Mouse (Mus musculus) embryonic facial prominence, embryonic 15.5 days (tissue): Measurements from ENCODE around the gene Hyal3. TPM values are rescaled to one million over a fixed set of nuclear protein-coding genes. Genes with fewer than 3 reads are reported as not detected.

Experiments used
- ATAC-seq: fragments of 200-750 bp; cut with Nextera tagmentation; 2 replicates; pipeline ENCODE4 v1.8.0; 2017; ENCODE audit warnings: low read depth, moderate TSS enrichment; ENCODE audit not compliant: insufficient number of reproducible peaks, low FRiP score, low TSS enrichment
- H3K27ac ChIP-seq: fragments of 300-500 bp; sonication (generic); replicated peaks from 2 replicates; pipeline ENCODE4 v1.5.1; 2015; ENCODE audit warnings: mild to moderate bottlenecking, inconsistent platforms
- H3K27me3 ChIP-seq: fragments of 300-500 bp; sonication (generic); 2 replicates; pipeline ENCODE4 v1.6.1; 2015; ENCODE audit warnings: inconsistent platforms
- H3K36me3 ChIP-seq: fragments of 300-500 bp; sonication (generic); 2 replicates; pipeline ENCODE4 v1.6.1; 2015; ENCODE audit warnings: mild to moderate bottlenecking, inconsistent platforms
- H3K4me1 ChIP-seq: fragments of 300-500 bp; sonication (generic); 2 replicates; pipeline ENCODE4 v1.6.1; 2015; ENCODE audit warnings: inconsistent platforms
- H3K4me2 ChIP-seq: fragments of 300-500 bp; sonication (generic); replicated peaks from 2 replicates; pipeline ENCODE4 v1.6.1; 2015; ENCODE audit warnings: mild to moderate bottlenecking, inconsistent platforms
- H3K4me3 ChIP-seq: fragments of 300-500 bp; sonication (generic); replicated peaks from 2 replicates; pipeline ENCODE4 v1.5.1; 2015; ENCODE audit warnings: mild to moderate bottlenecking, inconsistent platforms
- H3K9ac ChIP-seq: fragments of 300-500 bp; sonication (generic); 2 replicates; pipeline ENCODE4 v1.6.1; 2015; ENCODE audit warnings: inconsistent platforms
- H3K9me3 ChIP-seq: fragments of 300-500 bp; sonication (generic); replicated peaks from 2 replicates; pipeline ENCODE4 v1.6.1; 2016; ENCODE audit warnings: inconsistent platforms
- WGBS: fragments of 180-500 bp; shearing (Covaris S2); methylation state at CpG from one replicate; pipeline ENCODE4 v1.1.7; 2015; 5-methylcytosine and 5-hydroxymethylcytosine counted together
- polyA plus RNA-seq: library from polyadenylated mRNA; unstranded; fragments of >200 nt; fragmentation: Nextera tagmentation; extraction: Ambion mirVana; gene quantifications from 2 replicates; pipeline ENCODE4 v1.2.1, GENCODE M21; 2015

The Hyal3 gene
- polyA plus RNA-seq, 1 experiment from 2014 or later = 2.0 TPM

DNA sequence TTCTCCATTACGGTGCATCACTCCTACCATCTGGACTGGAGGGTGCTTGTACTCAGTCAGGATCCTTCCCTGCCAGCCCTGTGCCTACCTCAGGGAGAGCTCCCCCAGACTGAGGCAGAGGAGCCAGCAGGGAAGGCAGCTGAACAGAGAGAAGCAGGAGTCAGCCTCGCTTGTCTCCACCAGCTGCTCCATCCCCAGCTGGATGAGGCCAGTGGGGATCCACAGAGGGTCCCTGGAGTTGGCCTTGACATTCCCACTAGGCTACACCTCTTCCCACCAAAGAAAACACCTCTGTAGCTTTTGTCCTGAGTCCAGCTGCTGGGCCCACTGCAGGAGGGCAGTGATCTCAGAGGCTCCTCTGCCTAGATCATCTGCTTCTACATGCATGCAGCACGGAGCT, 44.3 kb downstream of the Hyal3 start:
- 82% methylated on average over 3 of the region's 3 CpGs for WGBS

DNA sequence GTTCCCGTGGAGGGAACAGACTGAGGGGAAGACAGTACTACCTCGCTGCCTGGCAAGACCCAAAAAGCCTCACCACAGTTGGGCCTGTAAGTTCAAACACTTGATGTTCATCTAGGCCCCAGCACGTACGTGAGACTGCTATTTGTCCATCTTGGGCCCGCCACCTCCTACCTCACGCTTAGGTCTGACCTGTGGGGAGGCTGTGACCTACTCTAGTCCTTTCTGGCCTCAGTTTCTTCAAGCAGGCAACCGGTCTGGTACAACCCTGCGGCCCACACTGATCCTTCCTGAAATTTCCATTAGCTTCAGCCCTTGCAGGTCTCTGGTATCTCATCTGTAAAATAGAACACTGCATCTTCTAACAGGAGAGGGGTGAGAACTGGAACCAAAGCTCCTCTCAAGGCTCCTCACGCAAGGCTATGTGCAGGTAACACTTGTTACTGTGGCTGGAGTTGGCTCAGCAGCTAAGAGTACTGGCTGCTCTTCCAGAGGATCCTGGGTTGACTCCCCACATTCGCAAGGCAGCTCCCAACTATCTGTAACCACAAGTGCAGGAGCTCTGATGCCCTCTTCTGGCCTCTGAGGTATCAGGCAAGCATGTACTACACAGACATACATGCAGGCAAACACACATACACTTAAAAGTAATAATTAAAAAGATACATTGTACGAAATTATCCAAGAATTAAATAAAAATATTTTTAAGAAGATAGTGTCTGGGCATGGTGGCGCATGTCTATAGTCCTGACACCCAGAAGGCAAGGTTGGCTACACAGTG, 44.9 kb downstream of the Hyal3 start:
- Histone ChIP-seq H3K4me2 (no peak overlapping the region), H3K9ac (no peak overlapping the region), H3K9me3 (no peaks in the 10 kb centered on the region), H3K4me3 (no peak overlapping the region), H3K4me1 (peaks cover 70% of the 10 kb centered on the region), H3K27me3 (no peaks in the 10 kb centered on the region), H3K36me3 (peaks cover 38% of the 10 kb centered on the region), H3K27ac (peak overlapping the region; percentile 94)
- 89% methylated on average over 12 of the region's 12 CpGs for WGBS
- ATAC-seq = no peak

More for the DNA sequence above, 44.3 kb downstream of the Hyal3 start:
- Histone ChIP-seq H3K9me3 (no peaks in the 10 kb centered on the region), H3K9ac (no peak overlapping the region), H3K4me1 (peaks cover 69% of the 10 kb centered on the region), H3K27me3 (no peaks in the 10 kb centered on the region), H3K4me2 (no peak overlapping the region), H3K4me3 (no peak overlapping the region), H3K36me3 (peaks cover 44% of the 10 kb centered on the region), H3K27ac (peak overlapping the region; percentile 94; the same call in 1 of the 2 replicates)
- ATAC-seq = no peak

DNA sequence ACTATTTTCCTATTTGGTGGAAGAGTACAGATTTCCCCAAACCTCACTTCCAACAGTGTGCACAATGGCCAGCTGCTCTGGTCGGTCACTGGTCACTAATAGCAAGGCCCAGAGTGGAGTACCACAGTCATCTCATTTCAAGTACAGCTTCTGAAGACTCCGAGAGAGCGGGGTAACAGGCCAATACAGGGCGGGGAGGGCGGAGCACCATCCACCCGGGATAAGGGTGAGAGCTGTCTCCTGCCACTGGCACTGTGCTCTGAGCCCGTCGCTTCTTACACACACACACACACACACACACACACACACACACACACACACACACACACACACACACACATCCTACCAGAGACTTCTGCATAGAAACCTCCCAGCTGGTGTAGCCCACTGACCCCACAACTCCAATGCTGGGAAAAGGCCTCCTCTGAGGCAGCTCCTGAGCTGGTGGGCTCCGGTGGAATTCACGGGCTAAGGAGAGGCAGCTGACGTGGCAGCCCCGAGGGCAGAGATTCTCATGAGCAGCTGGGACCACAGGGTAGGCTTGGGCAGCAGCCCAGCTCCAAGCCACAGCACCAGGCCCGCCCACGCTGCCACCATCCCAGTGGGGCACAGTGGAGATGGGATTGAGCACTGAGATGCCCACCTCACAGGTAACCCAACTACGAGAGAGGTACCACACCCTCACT, 45.7 kb downstream of the Hyal3 start:
- ATAC-seq = peak; percentile 71
- Histone ChIP-seq H3K4me3 (peak overlapping the region; percentile 22), H3K27me3 (no peaks in the 10 kb centered on the region), H3K36me3 (peaks cover 38% of the 10 kb centered on the region), H3K9me3 (no peaks in the 10 kb centered on the region), H3K27ac (peak overlapping the region; percentile 94), H3K4me1 (peaks cover 73% of the 10 kb centered on the region), H3K9ac (peak overlapping the region; percentile 2; the same call in 1 of the 2 replicates), H3K4me2 (peak overlapping the region; percentile 38)
- WGBS = 28% methylated on average over 15 of the region's 15 CpGs

DNA sequence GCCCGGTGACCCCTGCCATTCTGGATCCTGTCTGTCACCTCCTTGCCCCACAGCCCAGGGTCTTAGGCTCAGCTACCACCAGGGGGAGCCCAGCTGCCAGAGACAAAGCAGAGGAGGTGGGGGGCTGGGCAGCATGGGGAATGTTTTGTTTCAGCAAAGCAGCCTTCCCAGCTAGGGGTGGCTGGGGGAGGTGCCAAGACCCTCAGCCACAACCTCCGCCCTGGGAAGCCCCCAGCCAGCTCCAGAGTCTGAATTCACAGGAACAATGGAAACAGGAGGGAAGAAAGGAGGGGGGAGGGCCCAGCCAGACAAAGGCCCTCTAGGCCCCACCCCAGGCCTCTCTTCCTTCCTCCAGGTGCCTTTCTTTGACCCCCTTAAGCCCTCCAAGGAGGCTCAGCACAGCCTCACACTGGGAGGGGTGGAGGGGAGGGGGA, 46.2 kb downstream of the Hyal3 start:
- peaks cover 79% of the 10 kb centered on the region for H3K4me1 ChIP-seq
- H3K4me2 ChIP-seq = peak overlapping the region; percentile 38
- H3K36me3 ChIP-seq = peaks cover 37% of the 10 kb centered on the region
- peak overlapping the region; percentile 22 for H3K4me3 ChIP-seq
- H3K27me3 ChIP-seq = no peaks in the 10 kb centered on the region
- peak overlapping the region; percentile 2; the same call in 1 of the 2 replicates for H3K9ac ChIP-seq
- 0% methylated on average over 2 of the region's 2 CpGs for WGBS
- H3K9me3 ChIP-seq = no peaks in the 10 kb centered on the region
- H3K27ac ChIP-seq = peak overlapping the region; percentile 94
- ATAC-seq = peak; percentile 63

DNA sequence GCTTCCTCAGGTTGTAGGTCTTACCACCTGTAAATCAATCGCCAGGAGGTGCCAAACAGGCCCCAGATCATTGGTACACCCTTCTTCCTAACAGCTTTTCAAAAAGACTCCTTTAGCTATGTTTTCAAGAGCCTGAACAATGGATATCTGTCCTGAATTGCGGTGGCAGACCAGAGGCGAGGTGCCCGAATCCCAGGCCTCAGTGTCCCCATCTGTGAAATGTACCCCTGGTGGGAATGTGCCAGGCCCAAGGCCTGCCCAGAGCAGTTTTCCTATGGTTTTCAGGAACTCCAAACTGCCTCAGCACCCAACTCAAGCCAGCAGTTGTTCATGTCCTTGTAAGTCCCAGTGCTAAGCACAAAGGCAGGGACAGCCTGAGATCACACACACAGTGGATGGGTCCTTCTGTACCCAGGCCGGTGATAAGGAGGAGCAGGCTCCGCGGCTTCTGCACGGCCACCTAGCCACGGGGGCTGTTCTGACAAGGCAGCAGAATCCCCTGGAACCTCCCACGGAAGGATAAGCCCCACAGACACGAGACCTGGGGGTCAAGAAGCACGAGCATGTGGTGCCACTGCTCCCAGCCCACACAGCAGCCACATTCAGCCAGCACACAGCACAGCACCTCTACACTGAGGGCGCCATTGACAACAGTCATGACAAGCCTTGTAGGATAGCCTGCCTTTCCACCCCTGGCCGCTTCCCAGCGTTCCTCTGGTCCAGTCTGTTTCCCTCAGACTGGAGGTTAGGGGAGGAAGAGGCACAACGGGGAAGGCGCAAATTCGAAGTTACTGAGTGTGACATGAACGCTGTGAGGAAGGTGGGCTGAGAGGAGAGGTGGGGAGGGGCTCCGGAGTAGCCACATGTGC, 47.0 kb downstream of the Hyal3 start:
- Histone ChIP-seq H3K27ac (peak overlapping the region; percentile 94), H3K9me3 (no peaks in the 10 kb centered on the region), H3K4me2 (peak overlapping the region; percentile 38), H3K4me3 (no peak overlapping the region), H3K4me1 (peaks cover 86% of the 10 kb centered on the region), H3K27me3 (no peaks in the 10 kb centered on the region), H3K36me3 (peaks cover 29% of the 10 kb centered on the region), H3K9ac (peak overlapping the region; percentile 2; the same call in 1 of the 2 replicates)
- ATAC-seq = no peak
- WGBS = 41% methylated on average over 20 of the region's 20 CpGs

DNA sequence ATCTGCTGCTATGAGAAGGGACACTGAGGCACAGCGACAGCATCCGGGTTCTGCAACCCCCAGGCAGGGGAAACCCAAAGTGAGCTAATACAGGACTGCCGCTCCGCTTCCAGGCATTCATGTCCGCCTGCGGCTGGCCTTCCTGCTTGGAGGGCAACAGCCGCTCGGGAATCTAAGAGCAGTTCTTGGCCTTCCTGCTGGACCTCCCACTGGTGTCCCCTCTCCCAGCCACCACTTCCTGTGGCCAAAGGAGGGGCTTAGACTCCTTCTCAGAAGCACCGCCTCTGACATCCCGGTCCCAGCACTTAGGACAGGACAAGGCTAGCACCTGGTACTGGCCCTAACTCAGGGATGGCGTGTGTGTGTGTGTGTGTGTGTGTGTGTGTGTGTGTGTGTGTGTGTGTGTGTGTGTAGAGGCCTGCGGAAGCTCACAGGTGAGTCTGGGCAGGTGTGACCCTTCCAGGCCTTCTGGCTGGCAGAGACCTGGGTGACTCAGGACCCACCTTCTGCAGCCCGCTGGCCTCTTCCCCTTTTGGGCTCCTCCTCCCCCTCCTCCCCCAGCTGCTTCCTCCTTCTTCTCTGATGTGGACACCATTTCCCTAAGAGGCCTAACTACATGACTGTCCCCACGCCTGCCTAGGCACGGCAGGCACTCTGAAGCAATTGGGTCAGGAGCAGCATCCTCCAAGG, 48.2 kb downstream of the Hyal3 start:
- WGBS = 54% methylated on average over 15 of the region's 15 CpGs
- 0 out of 2 replicates have a peak overlapping the region, but pooled peaks have one; percentile 4 for H3K9ac ChIP-seq

DNA sequence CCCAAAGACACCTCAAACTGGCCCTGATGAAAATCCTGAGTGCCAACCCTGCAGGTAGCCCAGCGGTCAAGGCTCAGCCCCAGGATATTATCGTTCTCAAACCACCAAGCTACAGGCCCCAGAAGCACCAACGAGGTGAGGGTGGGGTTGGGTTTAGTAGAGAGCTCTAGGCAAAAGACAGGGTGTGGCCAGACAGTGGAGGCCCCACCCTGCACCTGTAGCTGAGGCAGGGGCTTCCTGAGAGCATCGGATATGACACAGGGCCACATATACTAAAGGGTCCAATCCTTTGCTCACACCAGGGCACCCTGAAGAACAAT, 48.8 kb downstream of the Hyal3 start:
- H3K9ac ChIP-seq = no peak overlapping the region
- 32% methylated on average over 4 of the region's 4 CpGs for whole genome bisulfite sequencing

More for the DNA sequence above, 48.2 kb downstream of the Hyal3 start:
- no peak overlapping the region for H3K4me3 ChIP-seq
- no peak for ATAC-seq
- H3K36me3 ChIP-seq = peaks cover 17% of the 10 kb centered on the region
- no peaks in the 10 kb centered on the region for H3K9me3 ChIP-seq
- no peaks in the 10 kb centered on the region for H3K27me3 ChIP-seq
- peaks cover 94% of the 10 kb centered on the region for H3K4me1 ChIP-seq
- H3K27ac ChIP-seq = peak overlapping the region; percentile 94
- peak overlapping the region; percentile 17 for H3K4me2 ChIP-seq

DNA sequence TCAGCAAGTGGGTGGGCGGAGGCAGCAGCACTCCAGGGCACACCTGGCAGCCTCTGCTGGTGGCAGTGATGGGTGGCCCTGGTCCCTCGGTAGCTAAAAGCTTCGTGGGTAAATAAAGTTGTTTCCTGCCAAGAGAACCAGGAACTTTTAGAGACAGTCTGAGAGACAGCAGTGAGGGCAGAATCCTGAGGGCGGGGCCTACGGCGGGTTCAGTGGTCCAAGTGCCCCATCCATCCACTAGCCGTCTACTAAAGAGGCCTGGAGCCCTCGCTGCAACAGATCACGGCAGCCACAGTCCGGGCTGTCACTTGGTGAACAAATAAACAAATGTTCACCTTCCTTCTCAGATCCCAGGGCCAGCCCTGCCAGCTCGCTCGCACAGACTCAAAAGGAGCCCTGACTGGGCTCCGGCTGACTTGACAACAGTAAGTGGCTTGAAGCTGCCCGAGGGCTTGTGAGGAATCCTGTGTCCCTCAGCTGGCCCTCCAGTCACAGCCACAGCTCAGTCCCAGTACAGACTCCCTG, 49.3 kb downstream of the Hyal3 start:
- Histone ChIP-seq H3K27me3 (no peaks in the 10 kb centered on the region), H3K9ac (no peak overlapping the region), H3K9me3 (no peaks in the 10 kb centered on the region), H3K4me1 (peaks cover 91% of the 10 kb centered on the region), H3K4me3 (peak overlapping the region; percentile 15; the same call in 1 of the 2 replicates), H3K27ac (peak overlapping the region; percentile 94), H3K36me3 (peaks cover 8% of the 10 kb centered on the region), H3K4me2 (peak overlapping the region; percentile 36)
- ATAC-seq = no peak
- WGBS = 17% methylated on average over 14 of the region's 14 CpGs

More for the DNA sequence above, 48.8 kb downstream of the Hyal3 start:
- Histone ChIP-seq H3K36me3 (peaks cover 12% of the 10 kb centered on the region), H3K4me2 (peak overlapping the region; percentile 17), H3K27me3 (no peaks in the 10 kb centered on the region), H3K27ac (peak overlapping the region; percentile 94), H3K9me3 (no peaks in the 10 kb centered on the region), H3K4me1 (peaks cover 94% of the 10 kb centered on the region), H3K4me3 (no peak overlapping the region)
- no peak for ATAC-seq

DNA sequence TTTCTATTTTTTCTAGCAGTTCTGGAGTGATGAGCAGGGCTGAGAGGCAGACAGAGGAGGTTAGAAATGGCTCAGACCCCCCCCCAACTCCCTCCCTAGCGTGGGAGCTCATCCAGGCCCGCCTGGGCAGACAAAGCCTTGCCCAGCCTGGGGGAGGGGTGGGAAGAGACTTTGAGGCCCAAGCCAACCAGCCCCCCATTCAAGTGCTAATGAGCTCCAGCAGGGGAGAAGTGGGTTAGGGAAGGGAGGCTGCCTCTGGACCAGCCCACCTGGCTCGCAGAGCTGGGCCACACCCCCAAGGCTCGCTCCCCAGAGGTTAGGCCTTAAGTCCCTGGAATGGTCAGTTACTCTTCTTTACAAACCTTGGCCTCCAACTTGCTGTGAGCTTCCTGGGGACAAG, 50.0 kb downstream of the Hyal3 start:
- WGBS = 3% methylated on average over 4 of the region's 4 CpGs
- Histone ChIP-seq H3K4me2 (peak overlapping the region; percentile 36), H3K36me3 (0 out of 2 replicates have a peak, but pooled peaks cover 1% of the 10 kb centered on the region), H3K4me1 (peaks cover 88% of the 10 kb centered on the region), H3K9ac (no peak overlapping the region), H3K27me3 (no peaks in the 10 kb centered on the region), H3K4me3 (peak overlapping the region; percentile 15; the same call in 1 of the 2 replicates), H3K9me3 (no peaks in the 10 kb centered on the region), H3K27ac (peak overlapping the region; percentile 94)
- ATAC-seq = no peak

DNA sequence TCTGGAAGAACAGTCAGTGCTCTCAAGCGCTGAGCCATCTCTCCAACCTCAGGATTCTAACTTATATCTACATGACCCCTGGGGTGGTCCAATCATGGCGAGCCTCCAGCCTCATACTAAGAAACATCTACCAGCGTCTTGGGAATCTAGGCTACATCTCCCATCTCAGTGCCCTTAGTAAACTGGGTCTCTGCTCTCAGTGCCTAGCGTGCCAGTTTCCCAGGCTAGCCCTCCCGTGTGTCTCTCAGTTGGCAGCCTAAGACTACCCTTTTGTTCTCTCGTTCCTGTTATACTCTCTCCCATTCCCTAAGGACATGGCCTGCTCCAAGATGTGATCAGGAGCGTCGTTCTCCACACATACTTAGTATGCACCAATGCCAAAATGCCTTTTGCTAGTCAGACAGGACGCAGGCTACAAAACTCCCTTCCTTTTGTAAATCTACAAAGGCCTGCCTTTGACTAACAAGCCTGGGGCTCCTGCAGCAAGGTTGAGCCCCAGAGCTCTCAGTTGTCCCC, 50.8 kb downstream of the Hyal3 start:
- H3K27me3 ChIP-seq = no peaks in the 10 kb centered on the region
- H3K9me3 ChIP-seq = no peaks in the 10 kb centered on the region
- peak overlapping the region; percentile 95 for H3K4me2 ChIP-seq
- ATAC-seq = no peak
- H3K36me3 ChIP-seq = no peaks in the 10 kb centered on the region
- H3K4me1 ChIP-seq = peaks cover 87% of the 10 kb centered on the region
- no peak overlapping the region for H3K4me3 ChIP-seq
- peak overlapping the region; percentile 94 for H3K27ac ChIP-seq
- no peak overlapping the region for H3K9ac ChIP-seq
- 61% methylated on average over 9 of the region's 9 CpGs for WGBS
